9 mouse cellular contexts compared by ENCODE assay signal in the genomic region with DNA sequence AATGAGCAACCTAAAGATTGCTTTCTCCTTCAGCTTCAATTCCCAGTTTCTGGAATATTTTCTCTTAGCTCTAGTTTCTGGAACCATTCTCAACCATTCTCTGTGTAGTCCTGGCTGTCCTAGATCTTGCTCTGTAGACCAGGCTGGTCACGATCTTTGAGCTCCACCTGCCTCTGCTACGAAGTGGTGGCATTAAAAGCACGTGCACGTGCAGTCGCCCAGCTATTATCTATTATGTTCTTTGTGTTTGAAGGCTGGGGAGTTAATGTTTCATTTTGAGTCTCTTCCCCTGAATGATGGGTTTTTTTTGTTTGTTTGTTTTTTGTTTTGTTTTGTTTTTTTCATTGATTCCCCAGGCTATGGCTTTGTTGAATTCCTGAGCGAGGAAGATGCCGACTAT. TPM values are rescaled to one million over a fixed set of nuclear protein-coding genes. Genes with fewer than 3 reads are reported as not detected.
DNase-seq lines count a peak whose midpoint lies in the region; ATAC-seq and TF ChIP-seq lines count a peak whose summit lies in the region.
"Had no signal": no experiment of that assay in that cellular context is flagged by ENCODE, and none has a peak within 500 bp of the region (broad histone marks: within the 10 kb centered on the region; RNA-seq: fewer than 3 reads in every experiment).

No protein-coding gene starts in this region.

- 0 out of 2 replicates have a peak overlapping the region, but pooled peaks have one; percentile 98 for H3K27ac ChIP-seq in kidney, embryonic 16.5 days (ENCODE audit: low read length)
- H3K27ac ChIP-seq in hindbrain, embryonic 16.5 days (ENCODE audit: low read depth, low read length): no peak overlapping the region
- H3K27ac ChIP-seq in midbrain, postnatal 0 days (ENCODE audit: low read depth, low read length): no peak overlapping the region; the same call in 1 of the 2 replicates

- no peak for DNase-seq in kidney, postnatal 25 days
- DNase-seq in c-Kit-positive CD71-positive TER-119-positive erythroid progenitor cells, embryonic 14.5 days (ENCODE audit: low spot score): peak; percentile 20
- no peak for DNase-seq in midbrain, postnatal 0 days (ENCODE audit: low spot score)
- no peak for DNase-seq in adrenal gland, postnatal 4 days (ENCODE audit: low spot score in 2 of 2)
- DNase-seq in cerebellum, adult 8-10 months: no peak
- DNase-seq: kidney, postnatal 14 days had no signal

- H3K9me3 ChIP-seq in kidney, embryonic 16.5 days (ENCODE audit: low read length): no peaks in the 10 kb centered on the region
- no peaks in the 10 kb centered on the region for H3K9me3 ChIP-seq in hindbrain, embryonic 16.5 days (ENCODE audit: control insufficient read depth, low read length)
- H3K9me3 ChIP-seq in midbrain, postnatal 0 days (ENCODE audit: low read length): no peaks in the 10 kb centered on the region

- WGBS in kidney, embryonic 16.5 days: 36% methylated on average over 7 of the region's 7 CpGs
- 44% methylated on average over 7 of the region's 7 CpGs for WGBS in hindbrain, embryonic 16.5 days
- WGBS in midbrain, postnatal 0 days: 37% methylated on average over 7 of the region's 7 CpGs

- H3K4me3 ChIP-seq in kidney, embryonic 16.5 days (ENCODE audit: low read length): peak overlapping the region; percentile 89
- H3K4me3 ChIP-seq in hindbrain, embryonic 16.5 days (ENCODE audit: low read length): peak overlapping the region; percentile 95
- H3K4me3 ChIP-seq in midbrain, postnatal 0 days (ENCODE audit: low read depth, low read length): peak overlapping the region; percentile 92

- H3K4me1 ChIP-seq in kidney, embryonic 16.5 days (ENCODE audit: insufficient read depth, low read length): peaks cover 27% of the 10 kb centered on the region
- H3K4me1 ChIP-seq in hindbrain, embryonic 16.5 days (ENCODE audit: control insufficient read depth, insufficient read depth, low read depth, low read length): peaks cover 23% of the 10 kb centered on the region
- no peaks in the 10 kb centered on the region for H3K4me1 ChIP-seq in midbrain, postnatal 0 days (ENCODE audit: insufficient read depth, low read length)

- H3K4me2 ChIP-seq in kidney, embryonic 16.5 days (replicated peaks; ENCODE audit: low read depth, low read length): peak overlapping the region; percentile 93
- peak overlapping the region; percentile 92 for H3K4me2 ChIP-seq in hindbrain, embryonic 16.5 days (ENCODE audit: low read length)
- peak overlapping the region; percentile 94 for H3K4me2 ChIP-seq in midbrain, postnatal 0 days (ENCODE audit: low read depth, low read length, poor library complexity, severe bottlenecking)

- peaks cover 43% of the 10 kb centered on the region for H3K36me3 ChIP-seq in kidney, embryonic 16.5 days (ENCODE audit: insufficient read depth, low read length)
- peaks cover 29% of the 10 kb centered on the region for H3K36me3 ChIP-seq in hindbrain, embryonic 16.5 days (ENCODE audit: control insufficient read depth, insufficient read depth, low read length)
- peaks cover 5% of the 10 kb centered on the region; the same call in 1 of the 2 replicates for H3K36me3 ChIP-seq in midbrain, postnatal 0 days (ENCODE audit: insufficient read depth, low read length)

- no peak for ATAC-seq in kidney, embryonic 16.5 days (ENCODE audit: low FRiP score, low TSS enrichment)
- no peak for ATAC-seq in hindbrain, embryonic 16.5 days
- ATAC-seq in midbrain, postnatal 0 days (ENCODE audit: low FRiP score): no peak
- no peak for ATAC-seq in megakaryocyte-erythroid progenitor cell, adult 5-6 weeks (replicated peaks; ENCODE audit: low FRiP score, low TSS enrichment, poor library complexity, severe bottlenecking)

- H3K9ac ChIP-seq in kidney, embryonic 16.5 days (replicated peaks; ENCODE audit: low read length): peak overlapping the region; percentile 93
- peak overlapping the region; percentile 84 for H3K9ac ChIP-seq in hindbrain, embryonic 16.5 days (ENCODE audit: low read depth, low read length)
- H3K9ac ChIP-seq in midbrain, postnatal 0 days (replicated peaks; ENCODE audit: low read length, poor library complexity, severe bottlenecking): peak overlapping the region; percentile 71

- no peaks in the 10 kb centered on the region for H3K27me3 ChIP-seq in kidney, embryonic 16.5 days (ENCODE audit: insufficient read depth, low read length)
- no peaks in the 10 kb centered on the region for H3K27me3 ChIP-seq in hindbrain, embryonic 16.5 days (replicated peaks; ENCODE audit: control insufficient read depth, insufficient read depth, low read length)
- H3K27me3 ChIP-seq in midbrain, postnatal 0 days (ENCODE audit: insufficient read depth, low read length): no peaks in the 10 kb centered on the region

- no peak for TF ChIP-seq CTCF in midbrain, postnatal 0 days (IDR thresholded peaks at IDR 0.05)

RNA-seq across cellular contexts. Expression of a gene that starts 1.1 kb away (rescaled TPM):
- polyA plus RNA-seq in kidney, embryonic 16.5 days (2015; fragmentation: Nextera tagmentation; extraction: Ambion mirVana): 186 and 199 TPM in 2 replicates
- polyA plus RNA-seq in hindbrain, embryonic 16.5 days (2015; fragmentation: Nextera tagmentation; extraction: Ambion mirVana): 131 and 152 TPM in 2 replicates
- 70.3 and 79.1 TPM in 2 replicates for total RNA-seq in midbrain, postnatal 0 days (2014; rRNA removed)
- 156 and 158 TPM in 2 replicates for polyA plus RNA-seq in midbrain, postnatal 0 days (2015; fragmentation: Nextera tagmentation; extraction: Ambion mirVana)
- 139 and 173 TPM in 2 replicates for total RNA-seq in megakaryocyte-erythroid progenitor cell, adult 5-6 weeks (2014; fragmentation: Nextera tagmentation)
- total RNA-seq in megakaryocyte-erythroid progenitor cell, adult 5-6 weeks (2017): 24.7 and 36.9 TPM in 2 replicates
- 10 to 100 TPM; 68.9 to 76.8 TPM for total RNA-seq in adrenal gland, postnatal 4 days (2021)

RNA-seq across cellular contexts. Expression of a gene that starts 7.8 kb away (rescaled TPM):
- 5.1 TPM in 2 replicates for polyA plus RNA-seq in kidney, embryonic 16.5 days (2015; fragmentation: Nextera tagmentation; extraction: Ambion mirVana)
- polyA plus RNA-seq in hindbrain, embryonic 16.5 days (2015; fragmentation: Nextera tagmentation; extraction: Ambion mirVana): 135 TPM in 2 replicates
- total RNA-seq in midbrain, postnatal 0 days (2014; rRNA removed): 157 and 160 TPM in 2 replicates
- 167 and 176 TPM in 2 replicates for polyA plus RNA-seq in midbrain, postnatal 0 days (2015; fragmentation: Nextera tagmentation; extraction: Ambion mirVana)
- 1.0 TPM in 1 of 2 replicates, not detected in the other for total RNA-seq in megakaryocyte-erythroid progenitor cell, adult 5-6 weeks (2014; fragmentation: Nextera tagmentation)
- 0.30 TPM in 1 of 2 replicates, not detected in the other for total RNA-seq in megakaryocyte-erythroid progenitor cell, adult 5-6 weeks (2017)
- total RNA-seq in adrenal gland, postnatal 4 days (2021): 10 to 100 TPM; 18.1 to 24.7 TPM

RNA-seq across cellular contexts. Expression of a gene that starts 11.4 kb away (rescaled TPM):
- polyA plus RNA-seq in kidney, embryonic 16.5 days (2015; fragmentation: Nextera tagmentation; extraction: Ambion mirVana): 26.3 and 30.8 TPM in 2 replicates
- 12.7 and 13.9 TPM in 2 replicates for polyA plus RNA-seq in hindbrain, embryonic 16.5 days (2015; fragmentation: Nextera tagmentation; extraction: Ambion mirVana)
- 15.5 and 22.3 TPM in 2 replicates for total RNA-seq in midbrain, postnatal 0 days (2014; rRNA removed)
- 8.4 and 9.4 TPM in 2 replicates for polyA plus RNA-seq in midbrain, postnatal 0 days (2015; fragmentation: Nextera tagmentation; extraction: Ambion mirVana)
- total RNA-seq in megakaryocyte-erythroid progenitor cell, adult 5-6 weeks (2014; fragmentation: Nextera tagmentation): not detected in 2 replicates
- total RNA-seq in megakaryocyte-erythroid progenitor cell, adult 5-6 weeks (2017): not detected in 2 replicates
- total RNA-seq in adrenal gland, postnatal 4 days (2021): 10 to 100 TPM; 15.0 to 22.2 TPM

RNA-seq across cellular contexts. Expression of a gene that starts 46.3 kb away (rescaled TPM):
- polyA plus RNA-seq in kidney, embryonic 16.5 days (2015; fragmentation: Nextera tagmentation; extraction: Ambion mirVana): 50.1 and 51.3 TPM in 2 replicates
- polyA plus RNA-seq in hindbrain, embryonic 16.5 days (2015; fragmentation: Nextera tagmentation; extraction: Ambion mirVana): 52.7 and 57.2 TPM in 2 replicates
- 29.5 and 36.8 TPM in 2 replicates for total RNA-seq in midbrain, postnatal 0 days (2014; rRNA removed)
- polyA plus RNA-seq in midbrain, postnatal 0 days (2015; fragmentation: Nextera tagmentation; extraction: Ambion mirVana): 54.6 and 58.1 TPM in 2 replicates
- total RNA-seq in megakaryocyte-erythroid progenitor cell, adult 5-6 weeks (2014; fragmentation: Nextera tagmentation): 35.9 and 55.4 TPM in 2 replicates
- 39.3 and 44.8 TPM in 2 replicates for total RNA-seq in megakaryocyte-erythroid progenitor cell, adult 5-6 weeks (2017)
- total RNA-seq in adrenal gland, postnatal 4 days (2021): 10 to 100 TPM; 30.6 to 33.1 TPM

RNA-seq across cellular contexts. Expression of a gene that starts 46.5 kb away (rescaled TPM):
- polyA plus RNA-seq in kidney, embryonic 16.5 days (2015; fragmentation: Nextera tagmentation; extraction: Ambion mirVana): 0.87 TPM in 1 of 2 replicates, not detected in the other
- polyA plus RNA-seq in hindbrain, embryonic 16.5 days (2015; fragmentation: Nextera tagmentation; extraction: Ambion mirVana): not detected in 2 replicates
- 134 and 144 TPM in 2 replicates for total RNA-seq in midbrain, postnatal 0 days (2014; rRNA removed)
- polyA plus RNA-seq in midbrain, postnatal 0 days (2015; fragmentation: Nextera tagmentation; extraction: Ambion mirVana): 1.1 TPM in 1 of 2 replicates, not detected in the other
- total RNA-seq in megakaryocyte-erythroid progenitor cell, adult 5-6 weeks (2014; fragmentation: Nextera tagmentation): 13.4 and 16.5 TPM in 2 replicates
- 180 and 196 TPM in 2 replicates for total RNA-seq in megakaryocyte-erythroid progenitor cell, adult 5-6 weeks (2017)
- total RNA-seq in adrenal gland, postnatal 4 days (2021): 10 to 100 TPM; 27.8 to 28.5 TPM

Comparison
In these comparisons a context has a peak if more than half of its experiments do, and no peak if none do; other contexts are left out.
1. RNA of a gene that starts 7.8 kb away (total RNA-seq): 157 to 160 TPM in midbrain, postnatal 0 days and 18.1 to 24.7 TPM in adrenal gland, postnatal 4 days; 0.30 to 1.0 TPM in megakaryocyte-erythroid progenitor cell, adult 5-6 weeks; every median in the first group is over 4 times any median in the second.
2. RNA of a gene that starts 11.4 kb away (total RNA-seq): 15.5 to 22.3 TPM in midbrain, postnatal 0 days and 15.0 to 22.2 TPM in adrenal gland, postnatal 4 days; not detected in megakaryocyte-erythroid progenitor cell, adult 5-6 weeks; every median in the first group is over 10 times any median in the second.
3. Peak in every context shown above with its lines, with median percentiles within 50 percentile points of each other: H3K4me2 ChIP-seq, H3K4me3 ChIP-seq and H3K9ac ChIP-seq.